Mouse (Mus musculus) olfactory bulb, adult 2 months (tissue): ENCODE results near the gene Nudt6.

Experiments
- CTCF ChIP-seq: fragments of 200-500 bp; IDR thresholded peaks from 2 replicates; pipeline ENCODE4 v1.5.1; 2012; ENCODE audit warnings: low read depth, mild to moderate bottlenecking, low read length, moderate library complexity; ENCODE audit not compliant: insufficient read depth
- POLR2A ChIP-seq: fragments of 200-500 bp; IDR thresholded peaks from 2 replicates; pipeline ENCODE4 v1.6.1; 2012; ENCODE audit warnings: mild to moderate bottlenecking, low read depth, low read length, moderate library complexity; ENCODE audit not compliant: insufficient read depth

- no peak for TF ChIP-seq CTCF
- no peak for TF ChIP-seq POLR2A
Observed at GRCm38 (mm10) chr3:37443409-37443808, 23.4 kb upstream of the Nudt6 start.
